Mouse (Mus musculus) hindbrain, postnatal 0 days (tissue): ENCODE results near the gene Ubqln4. TPM values are rescaled to one million over a fixed set of nuclear protein-coding genes. Genes with fewer than 3 reads are reported as not detected.

ENCODE experiments used
- ATAC-seq: fragments of 200-750 bp; cut with Nextera tagmentation; 2 replicates; pipeline ENCODE4 v1.8.0; 2017; ENCODE audit warnings: mild to moderate bottlenecking, moderate TSS enrichment, moderate library complexity
- DNase-seq: peaks from one replicate; pipeline ENCODE4 v3.0.0-alpha.2; 2015; ENCODE audit warnings: low spot score
- H3K27ac ChIP-seq: fragments of 300-500 bp; sonication (generic); 2 replicates; pipeline ENCODE4 v1.5.1; 2014; ENCODE audit warnings: mild to moderate bottlenecking
- H3K27me3 ChIP-seq: fragments of 300-500 bp; sonication (generic); 2 replicates; pipeline ENCODE4 v1.6.1; 2014; ENCODE audit warnings: low read length, mixed read lengths; ENCODE audit not compliant: insufficient read depth
- H3K36me3 ChIP-seq: fragments of 300-500 bp; sonication (generic); 2 replicates; pipeline ENCODE4 v1.6.1; 2014; ENCODE audit warnings: low read length, mixed read lengths; ENCODE audit not compliant: insufficient read depth
- H3K4me1 ChIP-seq: fragments of 300-500 bp; sonication (generic); 2 replicates; pipeline ENCODE4 v1.6.1; 2014; ENCODE audit warnings: antibody characterized with exemption, low read length, mixed read lengths; ENCODE audit not compliant: insufficient read depth
- H3K4me2 ChIP-seq: fragments of 300-500 bp; sonication (generic); 2 replicates; pipeline ENCODE4 v1.6.1; 2014; ENCODE audit warnings: low read depth, mild to moderate bottlenecking, low read length, moderate library complexity, mixed read lengths
- H3K4me3 ChIP-seq: fragments of 300-500 bp; sonication (generic); 2 replicates; pipeline ENCODE4 v1.5.1; 2014; ENCODE audit warnings: low read length
- H3K9ac ChIP-seq: fragments of 300-500 bp; sonication (generic); replicated peaks from 2 replicates; pipeline ENCODE4 v1.6.1; 2014; ENCODE audit warnings: mild to moderate bottlenecking, low read length, moderate library complexity, mixed read lengths
- H3K9me3 ChIP-seq: fragments of 300-500 bp; sonication (generic); 2 replicates; pipeline ENCODE4 v1.6.1; 2016; ENCODE audit warnings: low read length, mixed read lengths
- CTCF ChIP-seq: IDR thresholded peaks from 2 replicates; pipeline ENCODE4 v1.5.1; 2016; ENCODE audit warnings: antibody characterized with exemption, control low read depth, low read depth
- WGBS: fragments of 180-500 bp; shearing (Covaris S2); extraction: QIAGEN DNeasy Blood & Tissue Kit; methylation state at CpG from one replicate; pipeline ENCODE4 v1.1.7; 2014; 5-methylcytosine and 5-hydroxymethylcytosine counted together
- polyA plus RNA-seq: library from polyadenylated mRNA; unstranded; fragments of >200 nt; fragmentation: Nextera tagmentation; extraction: Ambion mirVana; gene quantifications from 2 replicates; pipeline ENCODE4 v1.2.1, GENCODE M21; 2015
- total RNA-seq: library from RNA; depleted of rRNA; stranded (reverse); fragments of >200 nt; gene quantifications from 2 replicates; pipeline ENCODE4 v1.2.3, GENCODE M21; 2014

The Ubqln4 gene
- total and polyA plus RNA-seq, 2 experiments from 2014 or later, result 29.8 to 131 TPM

GRCm38 (mm10) chr3:88541622-88542401 is 11.7 kb upstream of the Ubqln4 start:
- no peak overlapping the region for H3K4me2 ChIP-seq
- no peaks in the 10 kb centered on the region for H3K27me3 ChIP-seq
- H3K36me3 ChIP-seq, result peaks cover 21% of the 10 kb centered on the region
- no peaks in the 10 kb centered on the region for H3K9me3 ChIP-seq
- H3K9ac ChIP-seq, result no peak overlapping the region
- no peak for TF ChIP-seq CTCF
- ATAC-seq, result peak; percentile 67
- no peak overlapping the region for H3K4me3 ChIP-seq
- 44% methylated on average over 6 of the region's 7 CpGs for WGBS
- H3K27ac ChIP-seq, result peak overlapping the region; percentile 76
- peaks cover 11% of the 10 kb centered on the region for H3K4me1 ChIP-seq
- peak; percentile 81 for DNase-seq

GRCm38 (mm10) chr3:88542486-88542885 is 11.1 kb upstream of the Ubqln4 start:
- no peak overlapping the region for H3K9ac ChIP-seq
- peaks cover 8% of the 10 kb centered on the region for H3K4me1 ChIP-seq
- H3K27me3 ChIP-seq, result no peaks in the 10 kb centered on the region
- H3K36me3 ChIP-seq, result peaks cover 14% of the 10 kb centered on the region
- H3K27ac ChIP-seq, result peak overlapping the region; percentile 76
- H3K9me3 ChIP-seq, result no peaks in the 10 kb centered on the region
- H3K4me2 ChIP-seq, result no peak overlapping the region
- no peak overlapping the region for H3K4me3 ChIP-seq
- no peak for TF ChIP-seq CTCF
- DNase-seq (no peak), ATAC-seq (no peak)
- WGBS, result 69% methylated on average over 4 of the region's 4 CpGs

DNA sequence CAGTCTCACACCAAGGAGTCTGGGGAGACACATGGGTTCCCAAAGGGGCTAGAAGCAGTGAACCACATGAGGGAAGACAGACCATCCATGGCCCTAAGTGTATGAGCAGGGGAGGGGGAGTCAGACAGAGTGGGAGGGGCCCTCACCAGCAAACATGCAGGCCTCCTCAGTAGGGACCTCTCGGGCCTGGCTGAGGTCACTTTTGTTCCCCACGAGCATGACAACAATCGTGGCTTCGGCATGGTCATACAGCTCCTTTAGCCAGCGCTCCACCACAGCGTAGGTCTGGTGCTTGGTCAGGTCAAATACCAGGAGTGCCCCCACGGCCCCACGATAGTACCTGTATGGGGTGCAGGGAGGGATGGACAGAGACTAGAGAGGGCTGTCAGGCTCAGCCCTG is 10.4 kb upstream of the Ubqln4 start:
- H3K27me3 ChIP-seq, result no peaks in the 10 kb centered on the region
- 0 out of 2 replicates have a peak, but pooled peaks cover 10% of the 10 kb centered on the region for H3K36me3 ChIP-seq
- no peak overlapping the region for H3K4me3 ChIP-seq
- H3K9ac ChIP-seq, result no peak overlapping the region
- peaks cover 8% of the 10 kb centered on the region for H3K4me1 ChIP-seq
- DNase-seq (no peak), ATAC-seq (no peak)
- H3K4me2 ChIP-seq, result no peak overlapping the region
- 0 out of 2 replicates have a peak overlapping the region, but pooled peaks have one; percentile 76 for H3K27ac ChIP-seq
- WGBS, result 81% methylated on average over 8 of the region's 8 CpGs
- H3K9me3 ChIP-seq, result no peaks in the 10 kb centered on the region
- no peak for TF ChIP-seq CTCF

GRCm38 (mm10) chr3:88543651-88544410 is 9.7 kb upstream of the Ubqln4 start:
- 66% methylated on average over 5 of the region's 5 CpGs for WGBS
- 0 out of 2 replicates have a peak, but pooled peaks cover 4% of the 10 kb centered on the region for H3K36me3 ChIP-seq

GRCm38 (mm10) chr3:88544514-88544913 is 9.0 kb upstream of the Ubqln4 start:
- Histone ChIP-seq H3K4me2 (no peak overlapping the region), H3K4me3 (no peak overlapping the region), H3K27me3 (no peaks in the 10 kb centered on the region), H3K9ac (no peak overlapping the region), H3K36me3 (0 out of 2 replicates have a peak, but pooled peaks cover 4% of the 10 kb centered on the region), H3K9me3 (no peaks in the 10 kb centered on the region), H3K27ac (no peak overlapping the region), H3K4me1 (peaks cover 5% of the 10 kb centered on the region)
- ATAC-seq, result no peak
- peak; percentile 71 for TF ChIP-seq CTCF
- 33% methylated on average over 5 of the region's 5 CpGs for WGBS
- DNase-seq, result peak; percentile 55

More at GRCm38 (mm10) chr3:88543651-88544410, 9.7 kb upstream of the Ubqln4 start:
- H3K9ac ChIP-seq, result no peak overlapping the region
- no peak for DNase-seq
- H3K4me2 ChIP-seq, result no peak overlapping the region
- no peak for TF ChIP-seq CTCF
- ATAC-seq, result no peak
- H3K4me1 ChIP-seq, result peaks cover 5% of the 10 kb centered on the region
- H3K27ac ChIP-seq, result no peak overlapping the region
- no peaks in the 10 kb centered on the region for H3K9me3 ChIP-seq
- no peaks in the 10 kb centered on the region for H3K27me3 ChIP-seq
- no peak overlapping the region for H3K4me3 ChIP-seq

DNA sequence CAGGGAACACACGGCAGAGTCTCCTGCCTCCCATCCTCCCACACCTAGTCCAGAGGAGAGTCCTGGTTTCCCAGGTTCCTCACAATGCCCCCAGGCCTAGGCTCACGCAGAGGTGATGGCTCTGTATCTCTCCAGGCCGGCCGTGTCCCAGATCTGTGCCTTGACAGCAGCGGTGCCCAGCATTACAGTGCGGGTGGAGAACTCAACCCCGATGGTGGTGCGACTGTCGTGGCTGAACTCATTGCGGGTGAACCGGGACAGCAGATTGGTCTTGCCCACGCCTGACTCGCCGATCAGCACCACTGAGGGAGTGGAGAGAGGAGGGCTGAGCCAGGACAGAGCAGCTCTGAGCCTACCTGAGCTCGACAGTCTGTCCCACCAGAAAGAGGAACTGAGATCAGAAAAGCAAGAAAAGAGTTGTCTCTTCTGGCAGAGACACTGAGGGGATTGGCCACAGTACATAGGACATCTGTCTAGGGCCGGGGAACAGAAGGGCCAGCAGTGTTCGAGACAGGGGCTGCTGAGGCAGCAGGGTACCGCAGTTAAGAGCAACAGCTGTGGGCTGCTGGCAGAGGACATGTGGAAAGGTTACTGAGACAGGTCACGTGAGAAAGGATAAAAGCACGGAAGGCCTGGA is 8.5 kb upstream of the Ubqln4 start:
- no peak for DNase-seq
- Histone ChIP-seq H3K4me3 (no peak overlapping the region), H3K27me3 (no peaks in the 10 kb centered on the region), H3K27ac (no peak overlapping the region; the same call in 1 of the 2 replicates), H3K36me3 (0 out of 2 replicates have a peak, but pooled peaks cover 4% of the 10 kb centered on the region), H3K4me2 (no peak overlapping the region), H3K9me3 (no peaks in the 10 kb centered on the region), H3K9ac (no peak overlapping the region), H3K4me1 (peaks cover 5% of the 10 kb centered on the region)
- ATAC-seq, result no peak
- TF ChIP-seq CTCF, result no peak
- 61% methylated on average over 20 of the region's 20 CpGs for WGBS
